Mouse (Mus musculus): Measurements from ENCODE around the gene Fam184a. TPM values are rescaled to one million over a fixed set of nuclear protein-coding genes. Genes with fewer than 3 reads are reported as not detected.
"Not testable (repeated sequence)": the region's sequence is repeated elsewhere in the genome, so short reads cannot be mapped to it uniquely, and the experiment has no call there.

Fam184a gene
- total RNA-seq, 2 experiments from 2014 or later, result 24.5 to 27.5 TPM

GRCm38 (mm10) chr10:53704516-53704915 is 46.4 kb downstream of the Fam184a start:
- intact Hi-C loops (cut with DNase I), result no loop called here
- no peak for DNase-seq (ENCODE audit: extremely low spot score in 1 of 2, low spot score in 2 of 2)

GRCm38 (mm10) chr10:53698531-53698930 is 52.4 kb downstream of the Fam184a start:
- no peak for DNase-seq (ENCODE audit: extremely low spot score in 1 of 2, low spot score in 2 of 2)
- intact Hi-C loops (cut with DNase I), result no loop called here

GRCm38 (mm10) chr10:53694757-53695156 is 56.2 kb downstream of the Fam184a start:
- no peak for DNase-seq (ENCODE audit: extremely low spot score in 1 of 2, low spot score in 2 of 2)
- intact Hi-C loops (cut with DNase I), result no loop called here

DNA sequence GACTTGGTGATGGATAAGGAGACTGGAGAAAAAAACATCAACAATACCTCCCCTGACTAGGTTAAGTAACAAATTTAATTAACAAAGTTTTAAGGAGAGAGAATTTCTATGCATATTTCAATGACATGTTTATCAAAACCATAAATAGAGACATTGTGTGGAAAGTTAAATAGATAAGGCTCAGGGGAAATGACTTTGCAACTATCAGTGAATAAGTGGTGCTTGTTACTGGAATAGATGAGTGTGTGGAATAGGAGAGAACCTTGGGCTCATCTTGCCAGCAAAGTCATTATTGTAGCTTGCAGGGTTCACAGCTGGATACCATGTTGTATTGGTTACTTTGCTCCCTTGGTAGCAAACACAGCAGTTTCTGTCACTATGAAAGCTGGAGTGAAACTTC is 59.7 kb downstream of the Fam184a start:
- intact Hi-C loops (cut with DNase I), result no loop called here

DNA sequence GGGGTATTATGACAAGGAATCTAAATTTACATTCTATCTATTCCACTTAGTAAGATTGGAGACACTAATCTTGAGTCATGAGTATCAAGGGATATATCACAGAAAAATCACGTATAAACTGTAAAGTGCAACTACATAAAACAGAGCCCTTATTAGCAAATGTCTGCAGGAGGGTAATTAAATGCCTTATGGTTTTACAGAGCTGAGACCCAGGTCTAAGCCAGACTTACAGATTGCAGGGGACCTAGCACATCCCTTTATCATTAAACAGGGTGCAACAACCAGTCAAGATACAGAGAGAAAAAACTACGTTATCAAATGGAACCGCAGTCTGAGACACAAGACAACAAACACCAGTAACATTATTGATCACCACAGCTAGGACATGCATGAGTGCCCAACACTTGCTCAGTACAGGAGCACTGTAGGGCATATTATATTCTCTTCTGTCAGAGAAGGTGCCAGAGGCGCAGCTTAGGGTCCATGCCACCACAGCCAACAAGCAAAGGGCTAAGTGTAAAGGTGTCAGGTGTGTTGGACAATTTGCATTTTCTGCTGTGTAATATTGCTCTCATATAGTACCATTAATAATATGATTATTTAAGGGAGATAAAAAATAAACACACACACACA is 61.9 kb downstream of the Fam184a start:
- DNase-seq (ENCODE audit: extremely low spot score in 1 of 2, low spot score in 2 of 2), result no peak
- intact Hi-C loops (cut with DNase I), result no loop called here

More for the DNA sequence above, 59.7 kb downstream of the Fam184a start:
- no peak for DNase-seq (ENCODE audit: extremely low spot score in 1 of 2, low spot score in 2 of 2)

DNA sequence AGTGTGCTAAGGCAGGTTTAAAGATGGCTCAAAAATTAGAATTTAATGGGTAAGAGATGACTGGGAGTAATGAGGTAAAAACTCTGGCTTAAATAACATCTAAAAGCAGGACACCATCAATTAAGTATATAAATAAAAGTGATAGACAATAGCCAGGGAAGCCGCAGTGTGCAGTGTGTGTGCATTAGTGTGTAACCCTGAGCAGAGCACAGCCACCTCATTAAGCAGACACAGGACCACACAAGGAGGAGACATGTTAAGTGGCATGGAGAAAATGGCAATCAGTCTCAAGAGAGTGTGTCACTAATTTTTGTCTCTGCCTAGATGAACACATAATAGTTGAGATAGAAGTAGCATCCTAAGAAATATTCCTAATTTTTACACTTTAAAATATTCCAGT is 62.4 kb downstream of the Fam184a start:
- DNase-seq (ENCODE audit: extremely low spot score in 1 of 2, low spot score in 2 of 2), result no peak
- intact Hi-C loops (cut with DNase I), result no loop called here

GRCm38 (mm10) chr10:53687888-53688287 is 63.0 kb downstream of the Fam184a start:
- intact Hi-C loops (cut with DNase I), result no loop called here
- DNase-seq (ENCODE audit: extremely low spot score in 1 of 2, low spot score in 2 of 2), result no peak

GRCm38 (mm10) chr10:53685806-53686205 is 65.1 kb downstream of the Fam184a start:
- intact Hi-C loops (cut with DNase I), result no loop called here
- no peak for DNase-seq (ENCODE audit: extremely low spot score in 1 of 2, low spot score in 2 of 2)

- no peak for DNase-seq (ENCODE audit: extremely low spot score in 1 of 2, low spot score in 2 of 2)
- intact Hi-C loops (cut with DNase I), result no loop called here
Measured at GRCm38 (mm10) chr10:53683226-53683625, 67.7 kb downstream of the Fam184a start.

- no peak for DNase-seq (ENCODE audit: extremely low spot score in 1 of 2, low spot score in 2 of 2)
- intact Hi-C loops (cut with DNase I), result no loop called here
Measured at GRCm38 (mm10) chr10:53679690-53680557, 71.0 kb downstream of the Fam184a start.

- DNase-seq (ENCODE audit: extremely low spot score in 1 of 2, low spot score in 2 of 2), result no peak
- intact Hi-C loops (cut with DNase I), result no loop called here
Measured at GRCm38 (mm10) chr10:53661788-53662187, 89.1 kb downstream of the Fam184a start.

DNA sequence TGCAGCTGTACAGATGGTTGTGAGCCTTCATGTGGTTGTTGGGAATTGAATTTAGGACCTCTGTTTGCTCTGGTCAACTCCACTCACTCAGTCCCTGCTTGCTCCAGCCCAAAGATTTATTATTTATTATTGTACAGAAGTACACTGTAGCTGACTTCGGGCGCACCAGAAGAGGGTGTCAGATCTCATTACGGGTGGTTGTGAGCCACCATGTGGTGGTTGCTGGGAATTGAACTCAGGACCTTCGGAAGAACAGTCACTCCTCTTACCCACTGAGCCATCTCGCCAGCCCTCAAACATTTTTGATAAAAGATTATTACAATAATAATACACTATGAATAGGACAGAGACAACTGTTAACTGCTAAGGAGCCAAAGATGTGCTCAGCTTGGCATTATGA is 96.7 kb downstream of the Fam184a start:
- DNase-seq (ENCODE audit: extremely low spot score in 1 of 2, low spot score in 2 of 2); intact Hi-C loops (cut with DNase I): not testable (repeated sequence)

- no peak for DNase-seq (ENCODE audit: extremely low spot score in 1 of 2, low spot score in 2 of 2)
- intact Hi-C loops (cut with DNase I), result no loop called here
Measured at GRCm38 (mm10) chr10:53650683-53651082, 100.2 kb downstream of the Fam184a start.

DNA sequence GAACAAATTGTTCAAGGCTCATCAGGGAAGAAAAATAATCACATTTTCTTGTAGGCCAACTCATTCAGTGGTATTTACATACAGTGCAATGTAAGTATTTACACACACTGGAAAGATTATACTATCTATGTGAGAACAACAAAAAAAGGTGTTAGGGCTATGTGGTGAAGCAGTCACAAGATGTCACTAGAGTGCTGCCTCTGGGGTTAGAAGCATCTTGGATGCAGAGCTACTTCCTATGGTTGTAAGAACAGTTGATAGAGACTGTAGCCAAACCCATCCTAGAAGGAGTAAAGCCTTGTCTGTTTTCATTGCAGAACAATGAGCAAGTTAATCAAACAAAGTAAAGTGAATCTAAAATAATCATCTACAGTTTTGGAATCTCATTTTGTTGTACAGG is 109.4 kb downstream of the Fam184a start:
- intact Hi-C loops (cut with DNase I), result loop anchor here (2.0 kb wide), 1 partner anchor 155 kb away; no protein-coding TSS in a partner anchor
- DNase-seq (ENCODE audit: extremely low spot score in 1 of 2, low spot score in 2 of 2), result peak in 1 of 2 experiments; percentile 31

GRCm38 (mm10) chr10:53635246-53635971 is 115.5 kb downstream of the Fam184a start:
- no peak for DNase-seq (ENCODE audit: extremely low spot score in 1 of 2, low spot score in 2 of 2)
- intact Hi-C loops (cut with DNase I), result no loop called here

GRCm38 (mm10) chr10:53634160-53634559 is 116.8 kb downstream of the Fam184a start:
- no peak for DNase-seq (ENCODE audit: extremely low spot score in 1 of 2, low spot score in 2 of 2)
- intact Hi-C loops (cut with DNase I), result no loop called here

GRCm38 (mm10) chr10:53630339-53630738 is 120.6 kb downstream of the Fam184a start, which contains the start of gene Mcm9:
Gene Mcm9, minus strand, starts transcription at chr10:53630439.
- DNase-seq (ENCODE audit: extremely low spot score in 1 of 2, low spot score in 2 of 2); intact Hi-C loops (cut with DNase I): not testable (repeated sequence)

- intact Hi-C loops (cut with DNase I), result no loop called here
- peak; percentile 96 to 98 for DNase-seq (ENCODE audit: extremely low spot score in 1 of 2, low spot score in 2 of 2)
Measured at GRCm38 (mm10) chr10:53629918-53630250, 121.0 kb downstream of the Fam184a start.

DNA sequence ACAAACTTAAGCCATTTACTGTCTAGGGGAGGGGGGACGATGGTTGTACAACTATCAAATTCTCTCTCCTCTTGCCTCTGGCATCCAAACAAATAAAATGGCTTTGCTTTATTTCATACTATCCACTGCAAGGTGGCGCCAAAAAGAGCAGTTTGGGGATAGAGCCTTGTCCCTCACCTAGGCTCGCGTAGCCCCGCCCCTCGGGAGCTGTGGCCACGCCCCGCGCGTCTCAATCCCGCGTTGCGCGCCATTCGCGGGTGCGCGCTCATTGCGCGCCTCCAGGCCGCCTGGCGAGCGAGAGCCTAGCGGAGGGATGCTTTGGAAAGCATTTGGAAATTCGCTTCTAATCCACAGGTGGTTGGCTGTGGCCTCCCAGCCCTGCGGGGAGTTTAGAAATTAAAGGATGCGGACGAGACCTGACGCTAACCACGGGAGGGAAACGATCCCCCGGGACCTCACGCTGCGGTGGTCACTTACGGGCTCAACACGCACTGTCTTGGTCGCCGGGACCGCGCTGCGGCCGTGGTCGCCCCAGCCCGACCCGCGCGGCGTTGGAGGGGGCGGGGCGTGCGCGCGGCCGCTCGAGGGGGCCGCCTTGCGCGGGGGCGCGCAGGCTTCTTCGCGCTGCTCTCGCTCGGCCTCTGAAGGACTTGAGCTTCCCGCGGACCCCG is 121.5 kb downstream of the Fam184a start:
- DNase-seq (ENCODE audit: extremely low spot score in 1 of 2, low spot score in 2 of 2), result peak; percentile 79 to 93
- intact Hi-C loops (cut with DNase I), result no loop called here
